Mouse (Mus musculus): Measurements from ENCODE around the gene 4921536K21Rik.

GRCm38 (mm10) chr11:3905446-3905845 lies 10.5 kb upstream of the 4921536K21Rik start:
- no peak for TF ChIP-seq POLR2A (IDR thresholded peaks at IDR 0.05; ENCODE audit: low read depth, low read length)
- no peak for TF ChIP-seq CTCF (conservative IDR thresholded peaks at IDR 0.05; ENCODE audit: insufficient read depth, insufficient read length, low read depth, low read length)
